Mouse (Mus musculus) embryonic fibroblast, embryonic 13.5 days (primary cell): Measurements from ENCODE around the gene Trp73. TPM values are rescaled to one million over a fixed set of nuclear protein-coding genes. Genes with fewer than 3 reads are reported as not detected.

ENCODE experiments used
- H3K27ac ChIP-seq: 2 replicates; pipeline ENCODE4 v1.5.1; 2012; ENCODE audit warnings: low read length, control low read depth, inconsistent platforms; ENCODE audit not compliant: insufficient read depth
- H3K4me1 ChIP-seq: 2 replicates; pipeline ENCODE4 v1.6.1; 2011; ENCODE audit warnings: low read length; ENCODE audit not compliant: control insufficient read depth, insufficient read depth
- H3K4me3 ChIP-seq: 2 replicates; pipeline ENCODE4 v1.5.1; 2011; ENCODE audit warnings: mild to moderate bottlenecking, control low read depth, low read length; ENCODE audit not compliant: insufficient read depth
- CTCF ChIP-seq: IDR thresholded peaks from 2 replicates; pipeline ENCODE4 v1.5.1; 2011; ENCODE audit warnings: mild to moderate bottlenecking, control low read depth, low read length, moderate library complexity, borderline replicate concordance; ENCODE audit not compliant: insufficient read depth
- POLR2A ChIP-seq: IDR thresholded peaks from 2 replicates; pipeline ENCODE4 v1.6.1; 2011; ENCODE audit warnings: low read depth, mild to moderate bottlenecking, control low read depth, low read length, moderate library complexity
- polyA plus RNA-seq: library from polyadenylated mRNA; stranded (reverse); fragments of >200 nt; gene quantifications from 2 replicates; pipeline ENCODE4 v1.2.4, GENCODE M21; 2011; ENCODE audit warnings: low read depth; ENCODE audit not compliant: missing spikeins, insufficient read length

Trp73 gene
- not detected in 2 replicates for polyA plus RNA-seq

DNA sequence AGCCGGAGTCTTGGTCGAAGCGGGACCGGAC lies at the start of gene Trp73:
Trp73 (minus strand) TSS at position 27 of the 31 bp plus-strand sequence.
- no peak for TF ChIP-seq POLR2A
- TF ChIP-seq CTCF, result no peak
- H3K4me1 ChIP-seq, result peaks cover 2% of the 10 kb centered on the region; the same call in 1 of the 2 replicates
- H3K27ac ChIP-seq, result no peak within 1 kb of the TSS
- peak within 1 kb of the TSS; percentile 7; the same call in 1 of the 2 replicates for H3K4me3 ChIP-seq

DNA sequence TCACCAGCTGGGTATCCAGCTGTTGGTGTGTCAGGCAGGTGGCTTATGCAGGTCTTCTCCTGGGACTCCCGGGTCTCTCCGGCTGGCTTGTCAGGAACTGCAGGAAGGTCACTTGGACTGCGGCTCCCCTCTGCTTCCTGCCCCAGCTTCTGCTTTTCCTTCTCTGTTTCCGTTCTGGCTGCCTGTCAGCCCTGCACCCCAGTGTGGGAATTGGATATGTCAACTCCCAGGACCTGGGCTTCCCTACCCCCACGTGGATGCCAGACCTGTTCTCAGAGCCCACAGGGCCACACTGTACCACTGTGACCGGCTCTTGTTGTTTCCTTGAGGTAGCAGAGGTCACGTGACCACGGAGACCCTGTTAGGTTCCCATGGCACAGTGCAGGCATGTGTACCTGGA lies 48.9 kb upstream of the Trp73 start:
- Histone ChIP-seq H3K4me3 (no peak overlapping the region), H3K27ac (no peak overlapping the region), H3K4me1 (no peaks in the 10 kb centered on the region)
- TF ChIP-seq POLR2A (no peak), CTCF (no peak)

DNA sequence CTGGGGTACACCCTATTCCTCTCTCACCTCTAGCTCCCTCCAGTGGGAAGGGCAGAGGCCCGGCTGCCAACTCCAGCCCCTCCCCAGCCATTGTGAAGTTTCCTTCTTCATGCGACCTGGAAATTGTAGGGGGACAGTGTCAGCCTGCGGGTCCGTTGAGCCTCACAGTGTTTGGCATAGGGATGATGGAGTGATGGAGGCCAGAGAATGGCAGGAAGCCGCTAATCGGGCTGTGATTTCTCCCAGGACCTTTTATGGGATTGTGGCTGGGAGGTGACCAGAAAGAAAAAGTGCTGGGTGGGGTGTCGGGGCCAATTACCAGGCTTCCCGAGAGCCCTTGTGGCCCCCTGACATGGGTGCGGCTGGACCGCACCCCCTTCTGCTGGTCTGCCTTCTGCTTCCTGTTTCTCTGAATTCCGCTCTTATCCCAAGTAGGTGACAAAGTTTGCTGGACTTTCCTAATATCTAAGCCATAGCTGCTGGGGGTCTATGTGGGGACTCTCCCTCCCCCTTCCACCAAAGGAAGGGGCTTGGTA lies 46.1 kb upstream of the Trp73 start:
- Histone ChIP-seq H3K4me1 (no peaks in the 10 kb centered on the region), H3K27ac (no peak overlapping the region), H3K4me3 (no peak overlapping the region)
- TF ChIP-seq CTCF, result no peak
- TF ChIP-seq POLR2A, result no peak

DNA sequence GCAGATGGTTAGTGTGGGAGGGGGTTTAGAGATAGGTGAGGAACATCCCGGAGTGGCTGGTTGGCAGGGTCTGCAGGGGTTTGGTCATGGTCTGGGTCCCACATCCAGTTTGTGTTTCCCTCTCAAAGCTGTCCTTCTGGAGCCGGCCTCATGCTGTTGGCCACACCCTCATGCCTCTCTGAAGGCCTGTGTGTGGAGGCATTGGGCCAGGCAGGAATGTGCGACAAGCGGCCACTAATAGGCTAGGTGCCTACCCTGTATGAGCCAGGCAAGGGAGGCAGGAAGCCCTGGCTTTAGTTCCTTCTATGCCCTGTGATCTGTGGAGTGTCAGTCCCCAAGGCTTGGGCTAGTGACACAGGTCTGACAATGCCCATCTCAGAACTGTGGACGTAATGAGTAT lies 45.0 kb upstream of the Trp73 start:
- Histone ChIP-seq H3K27ac (no peak overlapping the region), H3K4me3 (no peak overlapping the region)
- TF ChIP-seq CTCF (no peak), POLR2A (no peak)

DNA sequence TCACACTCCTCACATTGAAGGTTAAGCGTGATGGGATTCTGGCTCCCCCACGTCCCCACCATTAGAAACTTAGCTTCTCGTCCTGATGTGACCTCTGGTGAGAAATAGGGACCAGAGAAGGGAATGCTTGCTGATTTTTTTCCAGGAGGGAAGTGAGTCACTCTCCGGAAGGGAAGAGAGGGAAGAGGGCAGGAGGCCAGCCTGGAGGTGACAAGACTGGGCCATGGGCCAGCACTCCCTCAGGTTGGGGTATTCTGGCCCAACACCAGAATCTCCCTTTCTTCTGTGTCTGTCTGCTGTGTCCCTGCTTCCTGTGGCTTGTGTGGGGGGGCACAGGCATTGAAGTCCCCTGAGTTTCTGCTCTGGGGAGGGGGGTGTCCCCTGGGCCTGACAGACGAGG lies 43.6 kb upstream of the Trp73 start:
- no peak overlapping the region for H3K27ac ChIP-seq
- TF ChIP-seq POLR2A, result no peak
- TF ChIP-seq CTCF, result no peak
- H3K4me1 ChIP-seq, result no peaks in the 10 kb centered on the region
- no peak overlapping the region for H3K4me3 ChIP-seq

More for the DNA sequence above, 45.0 kb upstream of the Trp73 start:
- H3K4me1 ChIP-seq, result no peaks in the 10 kb centered on the region

- no peak overlapping the region for H3K27ac ChIP-seq
- no peaks in the 10 kb centered on the region for H3K4me1 ChIP-seq
- no peak overlapping the region for H3K4me3 ChIP-seq
- TF ChIP-seq CTCF (no peak), POLR2A (no peak)
Observed at GRCm38 (mm10) chr4:154181001-154181400, 41.0 kb upstream of the Trp73 start.

- H3K27ac ChIP-seq, result no peak overlapping the region
- H3K4me1 ChIP-seq, result no peaks in the 10 kb centered on the region
- no peak overlapping the region for H3K4me3 ChIP-seq
- TF ChIP-seq CTCF (no peak), POLR2A (no peak)
Observed at GRCm38 (mm10) chr4:154177257-154177656, 37.2 kb upstream of the Trp73 start.

DNA sequence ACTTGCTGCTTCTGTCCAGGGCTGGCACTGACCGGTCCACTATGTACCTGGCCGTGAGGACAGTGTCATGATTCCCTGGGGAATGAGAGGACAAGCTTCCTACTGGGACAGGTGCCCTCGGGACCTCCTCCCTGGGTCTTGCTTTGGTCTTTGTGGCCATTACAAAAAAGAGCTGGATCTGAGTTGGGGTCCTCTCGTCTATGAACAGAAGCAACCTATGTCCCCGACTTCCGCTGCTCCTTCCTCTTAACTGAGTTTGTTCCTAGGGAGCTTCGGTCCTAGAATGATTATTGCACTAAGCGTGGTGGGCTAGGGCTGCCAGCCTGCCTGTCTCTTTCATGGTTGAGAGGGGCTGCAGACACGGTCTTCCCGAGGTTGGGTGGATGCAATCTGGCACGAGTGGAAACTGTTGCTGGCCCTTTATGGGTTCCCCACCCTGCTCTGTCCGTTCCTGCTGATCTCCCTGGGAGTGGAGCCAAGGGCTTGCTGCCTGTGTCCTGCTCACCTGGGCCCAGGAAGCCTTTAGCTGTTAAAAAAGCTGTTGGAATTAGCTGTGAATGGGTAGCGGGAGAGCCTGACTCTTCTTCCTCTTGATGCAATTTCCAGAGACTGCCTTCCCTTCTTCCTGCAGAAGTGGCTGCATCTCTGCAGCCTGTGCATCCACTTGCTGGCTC lies 32.1 kb upstream of the Trp73 start:
- no peak for TF ChIP-seq CTCF
- Histone ChIP-seq H3K27ac (no peak overlapping the region), H3K4me3 (no peak overlapping the region), H3K4me1 (no peaks in the 10 kb centered on the region)

DNA sequence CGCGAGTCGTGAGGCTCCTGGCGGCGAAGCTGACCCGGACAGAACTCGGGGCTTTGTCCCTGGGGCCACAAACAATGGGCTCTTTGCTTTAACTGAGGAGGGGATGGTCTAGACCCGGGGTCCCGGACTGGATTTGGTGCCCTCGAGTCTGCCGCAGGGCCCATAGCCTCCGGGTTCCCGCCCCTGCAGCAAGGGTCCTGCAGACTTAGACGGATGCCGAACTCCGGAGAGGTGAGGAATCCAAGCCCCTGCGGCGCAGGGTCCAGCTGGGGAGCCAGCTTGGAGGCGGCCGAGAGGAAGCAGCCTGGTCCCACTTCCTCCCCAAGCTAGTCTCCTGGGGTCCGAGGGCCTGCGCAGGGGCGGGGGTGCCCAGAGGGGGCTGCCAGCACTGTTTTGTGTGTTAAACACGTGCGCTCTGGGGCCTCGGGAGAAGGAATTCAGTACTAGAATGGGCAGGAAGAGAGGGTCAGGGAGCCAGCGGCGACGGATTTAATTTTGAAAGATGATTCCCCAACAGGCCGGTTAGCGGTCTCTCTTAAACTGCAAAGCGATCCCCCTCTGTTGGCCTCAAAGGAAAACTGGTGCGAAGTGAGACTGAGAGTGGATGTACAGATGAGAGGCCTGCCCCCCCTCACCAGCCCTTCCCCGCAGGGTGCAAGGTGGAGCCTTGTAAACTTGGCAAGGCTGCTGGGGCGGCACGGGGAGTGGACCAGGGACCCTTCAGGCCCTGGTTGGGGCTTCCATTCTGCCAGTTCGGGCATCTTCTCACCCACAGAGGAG lies 31.3 kb upstream of the Trp73 start:
- H3K4me3 ChIP-seq, result peak overlapping the region; percentile 35
- TF ChIP-seq CTCF (no peak), POLR2A (no peak)
- H3K4me1 ChIP-seq, result no peaks in the 10 kb centered on the region
- H3K27ac ChIP-seq, result no peak overlapping the region

DNA sequence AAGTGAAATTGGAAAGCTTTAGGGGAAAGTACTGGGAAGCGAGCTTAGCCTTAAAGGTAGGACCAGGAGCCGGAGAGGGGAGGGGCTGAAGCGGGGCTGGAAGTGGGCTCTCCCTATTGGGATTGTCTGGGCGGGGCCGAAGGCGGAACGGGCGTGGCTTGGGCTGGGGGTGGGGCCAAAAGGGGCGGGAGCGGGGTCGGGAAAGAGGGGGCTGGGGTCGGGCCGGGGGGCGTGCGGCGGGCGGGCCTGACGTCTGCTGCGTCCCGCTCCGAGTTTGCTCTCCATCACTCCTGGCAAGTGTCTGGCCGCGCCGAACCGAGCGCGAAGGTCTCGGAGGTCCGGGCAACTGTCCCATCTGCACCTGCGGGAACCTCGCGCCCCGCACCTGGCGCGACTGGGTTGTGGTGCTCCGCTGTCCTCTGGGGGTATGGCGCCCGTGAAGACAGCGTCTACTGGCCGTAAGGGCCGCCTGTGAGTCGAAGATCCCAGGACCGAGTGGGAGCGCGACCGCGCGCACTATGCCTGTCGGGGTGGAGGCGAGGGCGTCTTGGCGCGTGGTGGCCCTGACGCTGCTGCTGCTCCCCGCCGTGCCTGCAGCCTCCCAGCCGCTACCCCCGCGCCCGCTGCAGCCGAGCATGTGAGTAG lies 30.6 kb upstream of the Trp73 start, which contains the start of gene Megf6:
Megf6 (plus strand) TSS at position 225 of the 645 bp plus-strand sequence.
- no peak for TF ChIP-seq CTCF
- TF ChIP-seq POLR2A, result no peak
- Histone ChIP-seq H3K27ac (no peak within 1 kb of the TSS), H3K4me1 (no peaks in the 10 kb centered on the region), H3K4me3 (peak within 1 kb of the TSS; percentile 37)
